Mouse (Mus musculus) adrenal gland (tissue): ENCODE measurements around the gene Nup188.

Experiments
- intact Hi-C: fragments of 180-260 bp; cut with DNase I; formaldehyde crosslinking; loops from one replicate; pipeline ENCODE4 v1.15.1; 2025
- long read RNA-seq, 2 experiments: library from polyadenylated mRNA; unstranded; transcript quantifications; one replicate each; pipeline ENCODE4 v2.0.0; 2020; ENCODE audit warnings: borderline replicate concordance in 1 of 2; ENCODE audit not compliant: insufficient replicate concordance in 1 of 2

Nup188 gene
- long read RNA-seq, experiment 1, partial matches to known transcripts: 3 of 7 reads
- long read RNA-seq, experiment 1, other reads (novel, unspliced or antisense): 3 of 7 reads
- long read RNA-seq, experiment 2, partial matches to known transcripts: 1 of 3 reads
- long read RNA-seq, experiment 2, other reads (novel, unspliced or antisense): 2 of 3 reads

GRCm38 (mm10) chr2:30286192-30287026, at the start of gene Nup188, which contains the start of gene Dolk:
TSS of gene Nup188 (plus strand) at chr2:30286397.
TSS of gene Dolk (minus strand) at chr2:30286334.
- intact Hi-C loops: no loop called here

- intact Hi-C loops: loop anchor here (2.0 to 10.0 kb wide), 2 partner anchors 34 to 62 kb away; partner anchors contain the start of genes Endog and Spout1
Observed at GRCm38 (mm10) chr2:30236426-30237198, 49.6 kb upstream of the Nup188 start.

GRCm38 (mm10) chr2:30237199-30237880, 48.9 kb upstream of the Nup188 start, which contains the start of gene Lrrc8a:
TSS of gene Lrrc8a (plus strand) at chr2:30237715.
- intact Hi-C loops: loop anchor here (2.0 to 10.0 kb wide), 2 partner anchors 33 to 63 kb away; partner anchors contain the start of genes Endog and Spout1

- intact Hi-C loops: loop anchor here (2.0 to 10.0 kb wide), 2 partner anchors 33 to 63 kb away; partner anchors contain the start of genes Endog and Spout1
Observed at GRCm38 (mm10) chr2:30237881-30238280, 48.3 kb upstream of the Nup188 start.

DNA sequence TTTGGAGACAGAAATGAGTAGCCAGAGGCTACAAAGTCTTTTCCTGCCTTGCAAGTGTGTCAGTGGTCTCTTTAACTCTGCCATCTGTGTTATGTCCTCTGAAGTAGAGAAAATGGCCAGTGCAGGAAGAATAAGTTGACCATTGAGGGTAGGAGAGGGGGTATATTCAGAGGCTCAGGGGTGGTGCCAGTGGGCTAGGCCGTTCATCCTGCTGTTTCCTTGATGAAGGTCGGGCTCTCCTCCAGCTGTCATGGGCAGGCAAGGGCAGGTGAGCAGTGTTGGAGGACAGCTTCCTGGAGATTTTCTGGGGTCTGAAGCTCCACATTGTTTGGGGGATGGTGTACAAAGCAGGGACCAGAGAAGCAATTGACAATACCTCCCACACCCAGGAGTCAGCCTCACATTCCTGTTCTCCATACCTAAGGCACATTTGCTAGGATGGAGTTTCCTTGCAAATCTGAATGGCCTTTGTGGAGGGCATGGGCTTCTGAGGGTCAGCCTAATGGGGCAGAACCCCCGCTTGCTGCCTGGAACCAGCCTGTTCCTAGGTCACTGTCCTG, 47.2 kb upstream of the Nup188 start:
- intact Hi-C loops: loop anchor here (10.0 kb wide), 1 partner anchor 64 kb away; the partner anchor contains the start of genes Endog and Spout1

- intact Hi-C loops: loop anchor here (10.0 kb wide), 1 partner anchor 65 kb away; the partner anchor contains the start of genes Endog and Spout1
Observed at GRCm38 (mm10) chr2:30239777-30240176, 46.4 kb upstream of the Nup188 start.

DNA sequence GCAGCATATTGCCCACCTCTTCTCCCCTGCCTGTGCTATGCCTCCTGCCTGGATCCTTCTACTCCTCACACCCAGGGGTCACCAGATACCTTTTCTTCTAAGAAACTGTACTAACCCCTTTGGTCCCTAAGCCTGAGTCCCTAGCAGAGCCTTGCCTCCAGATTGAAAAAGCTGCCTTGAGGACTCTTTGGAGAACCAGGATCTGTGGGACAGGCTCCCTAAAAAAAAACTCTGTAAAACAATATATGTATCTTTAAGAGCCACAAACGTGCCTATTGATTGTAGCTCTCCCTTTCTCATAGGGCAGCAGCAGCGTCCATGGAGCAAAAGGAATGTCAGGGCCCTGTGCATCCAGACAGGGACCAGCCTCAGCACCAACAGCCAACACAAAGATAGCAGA, 45.9 kb upstream of the Nup188 start, which contains the start of gene Gm28035:
Gene Gm28035, plus strand, starts transcription at position 301 of the 400 bp plus-strand sequence.
- intact Hi-C loops: no loop called here

GRCm38 (mm10) chr2:30242509-30242908, 43.7 kb upstream of the Nup188 start:
- intact Hi-C loops: no loop called here

DNA sequence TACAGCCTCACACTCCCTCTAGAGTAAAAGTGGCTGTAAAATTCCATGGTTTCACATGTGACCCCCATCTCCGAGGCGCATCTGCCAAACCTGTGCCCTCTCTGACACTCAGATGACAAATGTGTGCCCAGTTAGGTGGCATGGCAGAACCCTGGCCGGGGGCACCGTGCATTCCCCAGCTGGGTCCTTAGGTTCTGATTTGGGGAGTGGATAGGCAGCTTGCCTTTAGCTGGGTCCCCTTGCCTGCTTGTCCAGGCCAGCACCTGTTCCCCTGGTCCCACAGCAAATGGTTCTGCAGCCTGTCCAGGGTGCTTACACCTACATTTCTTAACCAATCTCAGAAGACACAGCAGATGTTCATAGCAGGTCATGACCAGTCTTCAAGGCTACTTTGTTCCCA, 42.8 kb upstream of the Nup188 start:
- intact Hi-C loops: no loop called here

GRCm38 (mm10) chr2:30244595-30245178, 41.5 kb upstream of the Nup188 start:
- intact Hi-C loops: no loop called here

- intact Hi-C loops: no loop called here
Observed at GRCm38 (mm10) chr2:30247036-30247435, 39.2 kb upstream of the Nup188 start.

DNA sequence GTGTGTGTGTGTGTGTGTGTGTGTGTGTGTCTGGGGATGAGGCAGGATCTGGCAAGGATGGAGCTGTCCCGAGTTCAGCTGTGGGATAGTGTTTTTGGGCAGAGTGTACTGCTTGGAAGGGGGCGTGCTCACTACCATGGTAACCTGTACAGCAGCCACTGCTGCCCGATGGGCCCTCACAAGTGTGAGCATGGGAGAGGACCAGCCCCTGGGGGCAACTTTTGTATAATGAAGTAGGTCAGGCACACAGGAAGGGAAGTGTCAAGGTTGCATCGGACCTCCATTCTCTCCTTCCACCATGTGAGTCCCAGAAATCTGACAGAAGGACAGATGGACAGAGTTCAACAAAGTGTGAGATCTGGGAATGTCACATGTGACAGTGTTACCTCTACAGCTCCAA, 38.5 kb upstream of the Nup188 start:
- intact Hi-C loops: no loop called here

DNA sequence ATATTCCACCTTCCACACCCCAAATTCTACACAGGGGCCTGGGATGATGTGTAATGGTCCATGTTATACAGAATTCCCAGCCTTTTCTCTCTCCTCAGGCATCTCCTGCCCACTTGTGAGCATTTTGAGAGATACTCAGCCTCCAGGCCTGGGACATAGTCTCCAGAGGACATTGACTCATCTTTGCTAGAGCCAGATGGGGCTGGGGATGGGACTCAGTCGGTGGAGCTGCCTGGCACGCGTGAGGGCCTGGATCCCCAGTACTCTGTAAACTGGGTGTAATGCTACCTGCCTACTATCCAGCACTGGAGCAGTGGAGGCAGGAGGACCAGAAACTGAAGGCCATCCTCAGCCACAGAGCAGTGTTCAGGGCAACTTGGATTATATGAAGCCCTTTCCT, 37.0 kb upstream of the Nup188 start:
- intact Hi-C loops: no loop called here

GRCm38 (mm10) chr2:30250166-30251128, 35.8 kb upstream of the Nup188 start:
- intact Hi-C loops: no loop called here

DNA sequence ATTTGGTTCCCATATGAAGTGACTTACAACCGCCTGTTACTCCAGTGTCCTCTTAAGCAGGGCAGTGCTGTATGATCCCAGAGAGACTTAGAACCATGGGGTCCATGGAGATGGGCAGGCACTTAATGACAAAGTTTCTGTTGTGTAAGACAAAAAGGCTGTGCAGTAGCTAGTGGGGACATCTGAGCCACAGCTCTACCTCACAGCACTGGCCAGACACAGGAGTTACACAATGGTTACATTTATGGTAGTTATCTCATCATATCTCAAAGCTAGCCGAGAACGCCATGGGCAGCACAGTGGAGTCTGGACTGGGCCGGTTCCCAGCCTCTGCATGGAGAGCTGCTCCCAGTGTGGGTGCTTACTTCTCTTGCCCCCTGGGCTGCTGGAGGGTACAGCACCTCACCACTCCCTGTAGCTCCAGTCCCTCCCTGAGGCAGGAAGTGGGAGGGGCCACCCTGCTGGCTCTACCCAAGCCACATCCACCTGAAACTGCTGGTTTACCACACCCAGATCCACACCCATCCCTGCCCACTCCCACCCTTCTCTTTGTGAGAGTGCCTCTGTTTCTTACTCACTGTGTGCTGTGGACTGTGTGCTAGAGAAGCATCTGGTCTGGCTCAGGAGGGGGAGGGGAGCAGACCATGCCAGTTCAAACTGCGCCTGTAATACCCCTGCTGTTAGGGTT, 34.6 kb upstream of the Nup188 start:
- intact Hi-C loops: no loop called here

DNA sequence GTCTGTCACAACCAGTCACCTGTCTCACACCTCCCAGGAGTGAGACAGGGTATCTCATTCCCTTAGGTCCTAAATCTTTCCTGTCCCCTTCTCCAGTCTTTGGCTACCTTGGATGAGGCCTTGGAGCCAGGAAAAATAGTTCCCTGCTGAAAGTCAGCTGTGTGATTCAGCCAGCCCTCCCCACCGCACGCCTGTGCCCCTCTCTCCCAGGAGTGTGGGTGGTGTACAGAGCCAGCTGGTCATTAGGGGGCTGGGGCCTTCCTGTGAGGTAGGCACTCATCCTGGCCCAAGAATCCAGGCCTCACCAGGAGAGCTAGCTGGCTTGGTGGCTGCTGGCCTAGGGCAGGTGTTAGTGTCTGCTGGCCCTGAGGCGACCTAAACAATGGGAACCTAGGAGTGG, 33.7 kb upstream of the Nup188 start:
- intact Hi-C loops: no loop called here

DNA sequence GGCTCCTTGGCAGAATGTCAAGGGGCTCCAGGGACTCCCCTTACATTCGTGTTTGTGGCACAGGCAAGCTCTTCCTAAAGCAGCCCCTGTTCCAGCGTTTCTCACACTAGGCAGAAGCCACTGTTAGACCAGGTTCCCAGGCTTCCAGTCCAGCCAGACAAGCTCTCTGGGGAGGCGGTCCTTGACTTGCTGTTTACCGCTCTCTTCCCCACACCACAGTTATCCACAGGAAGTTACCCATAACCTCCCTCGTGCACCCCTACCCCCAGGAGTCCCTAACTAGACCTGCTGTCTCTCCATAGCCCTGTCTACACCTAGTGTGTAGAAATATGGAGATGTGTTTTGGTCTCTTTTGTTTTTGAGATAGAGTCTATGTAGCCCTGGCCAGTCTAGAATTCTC, 32.4 kb upstream of the Nup188 start:
- intact Hi-C loops: no loop called here
